Mouse (Mus musculus) hindbrain, embryonic 10.5 days (tissue): Measurements from ENCODE around the gene Snrpd2. TPM values are rescaled to one million over a fixed set of nuclear protein-coding genes. Genes with fewer than 3 reads are reported as not detected.

ENCODE experiments used
- DNase-seq: peaks from one replicate; pipeline ENCODE4 v3.0.0-alpha.2; 2017; ENCODE audit warnings: low spot score
- H3K27ac ChIP-seq: fragments of 300-500 bp; sonication (generic); 2 replicates; pipeline ENCODE4 v1.5.1; 2016; ENCODE audit warnings: mild to moderate bottlenecking, moderate library complexity
- H3K27me3 ChIP-seq: fragments of 300-500 bp; sonication (generic); 2 replicates; pipeline ENCODE4 v1.6.1; 2016; ENCODE audit warnings: mild to moderate bottlenecking; ENCODE audit not compliant: poor library complexity, insufficient read depth, severe bottlenecking
- H3K36me3 ChIP-seq: fragments of 300-500 bp; sonication (generic); 2 replicates; pipeline ENCODE4 v1.6.1; 2016; ENCODE audit warnings: mild to moderate bottlenecking, moderate library complexity
- H3K4me1 ChIP-seq: fragments of 300-500 bp; sonication (generic); replicated peaks from 2 replicates; pipeline ENCODE4 v1.6.1; 2016; ENCODE audit warnings: mild to moderate bottlenecking
- H3K4me3 ChIP-seq: fragments of 300-500 bp; sonication (generic); 2 replicates; pipeline ENCODE4 v1.5.1; 2016; ENCODE audit warnings: mild to moderate bottlenecking, moderate library complexity
- H3K9me3 ChIP-seq: fragments of 300-500 bp; sonication (generic); 2 replicates; pipeline ENCODE4 v1.6.1; 2016; ENCODE audit warnings: mild to moderate bottlenecking, moderate library complexity
- WGBS: fragments of 180-500 bp; shearing (Covaris S2); methylation state at CpG from one replicate; pipeline ENCODE4 v1.1.7; 2016; 5-methylcytosine and 5-hydroxymethylcytosine counted together
- polyA plus RNA-seq: library from polyadenylated mRNA; unstranded; fragments of >200 nt; fragmentation: Nextera tagmentation; extraction: Ambion mirVana; gene quantifications from 2 replicates; pipeline ENCODE4 v1.2.1, GENCODE M21; 2016

Snrpd2 gene
- polyA plus RNA-seq, 1 experiment from 2014 or later = 184 TPM

DNA sequence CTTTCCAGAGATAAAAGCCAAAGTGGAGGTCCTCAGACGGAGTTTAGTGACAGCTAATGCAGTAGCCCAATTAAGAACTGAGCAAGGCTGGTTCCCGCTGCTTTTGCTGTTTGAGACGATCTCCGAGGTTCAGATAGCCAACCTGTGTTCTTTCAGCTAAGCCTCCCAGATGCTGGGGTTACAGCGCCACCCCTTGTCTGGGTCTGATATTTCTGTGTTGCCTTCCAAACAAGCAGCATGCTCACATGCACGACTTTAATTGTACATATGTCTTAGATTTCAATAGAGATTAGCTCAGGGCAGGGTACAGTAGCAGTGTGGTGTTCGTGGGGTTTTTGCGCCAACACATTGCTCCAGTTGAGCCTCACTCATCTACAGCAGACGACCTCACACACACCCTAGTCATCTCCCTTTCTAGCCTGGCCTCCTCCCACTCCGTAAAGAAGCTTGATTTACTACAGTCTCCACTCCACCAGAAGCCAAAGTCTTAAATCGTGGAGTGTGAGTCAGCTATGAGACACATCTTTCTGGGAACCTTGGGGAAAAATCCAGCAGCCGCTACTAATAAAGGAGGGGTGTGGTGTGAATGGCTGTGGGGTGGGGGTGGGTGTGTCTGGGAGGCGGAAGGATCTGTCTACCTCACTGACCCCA lies 6.4 kb downstream of the Snrpd2 start:
- 68% methylated on average over 13 of the region's 13 CpGs for WGBS
- Histone ChIP-seq H3K4me3 (no peak overlapping the region), H3K36me3 (peaks cover 56% of the 10 kb centered on the region), H3K4me1 (peaks cover 29% of the 10 kb centered on the region), H3K9me3 (no peaks in the 10 kb centered on the region), H3K27ac (no peak overlapping the region), H3K27me3 (peaks cover 33% of the 10 kb centered on the region)
- DNase-seq = no peak

GRCm38 (mm10) chr7:19157160-19157800 lies 7.8 kb downstream of the Snrpd2 start:
- peak overlapping the region; percentile 37 for H3K4me3 ChIP-seq
- no peaks in the 10 kb centered on the region for H3K9me3 ChIP-seq
- H3K27ac ChIP-seq = peak overlapping the region; percentile 79
- peaks cover 26% of the 10 kb centered on the region for H3K4me1 ChIP-seq
- peaks cover 42% of the 10 kb centered on the region for H3K27me3 ChIP-seq
- peaks cover 43% of the 10 kb centered on the region for H3K36me3 ChIP-seq
- 7% methylated on average over 30 of the region's 30 CpGs for WGBS
- DNase-seq = peak; percentile 93

GRCm38 (mm10) chr7:19158601-19159000 lies 9.1 kb downstream of the Snrpd2 start:
- 65% methylated on average over 11 of the region's 11 CpGs for WGBS
- Histone ChIP-seq H3K36me3 (peaks cover 29% of the 10 kb centered on the region), H3K27ac (no peak overlapping the region), H3K9me3 (no peaks in the 10 kb centered on the region), H3K27me3 (peaks cover 55% of the 10 kb centered on the region), H3K4me1 (peaks cover 29% of the 10 kb centered on the region), H3K4me3 (no peak overlapping the region)
- DNase-seq = no peak

GRCm38 (mm10) chr7:19159411-19159810 lies 9.9 kb downstream of the Snrpd2 start:
- Histone ChIP-seq H3K4me1 (peaks cover 37% of the 10 kb centered on the region), H3K27ac (no peak overlapping the region), H3K9me3 (no peaks in the 10 kb centered on the region), H3K36me3 (peaks cover 21% of the 10 kb centered on the region), H3K4me3 (peak overlapping the region; percentile 52), H3K27me3 (peaks cover 63% of the 10 kb centered on the region)
- DNase-seq = no peak
- WGBS = 13% methylated on average over 18 of the region's 18 CpGs

DNA sequence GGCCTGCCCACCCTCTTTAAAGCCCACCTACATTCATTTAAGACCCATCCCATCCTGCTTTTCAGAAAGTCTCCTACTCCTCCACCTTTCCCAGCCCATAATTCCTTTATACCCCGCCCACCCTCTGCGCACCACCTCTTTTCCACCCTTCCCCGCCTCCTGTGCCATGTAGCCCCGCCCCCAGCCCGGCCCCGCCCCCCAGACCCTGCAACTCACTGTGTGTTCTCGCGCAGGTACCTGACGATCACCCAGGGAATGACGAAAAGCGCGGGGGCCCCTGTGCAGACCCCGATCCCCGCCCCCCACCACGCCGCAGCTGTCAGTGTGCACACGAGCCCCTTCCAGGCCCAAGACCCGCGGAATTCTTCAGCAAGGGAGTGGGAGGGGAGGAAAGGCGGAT lies 10.6 kb downstream of the Snrpd2 start:
- no peaks in the 10 kb centered on the region for H3K9me3 ChIP-seq
- H3K4me3 ChIP-seq = peak overlapping the region; percentile 52
- H3K27me3 ChIP-seq = peaks cover 70% of the 10 kb centered on the region
- H3K27ac ChIP-seq = peak overlapping the region; percentile 23; the same call in 1 of the 2 replicates
- peak; percentile 60 for DNase-seq
- peaks cover 14% of the 10 kb centered on the region for H3K36me3 ChIP-seq
- peaks cover 44% of the 10 kb centered on the region for H3K4me1 ChIP-seq
- WGBS = 2% methylated on average over 20 of the region's 20 CpGs

DNA sequence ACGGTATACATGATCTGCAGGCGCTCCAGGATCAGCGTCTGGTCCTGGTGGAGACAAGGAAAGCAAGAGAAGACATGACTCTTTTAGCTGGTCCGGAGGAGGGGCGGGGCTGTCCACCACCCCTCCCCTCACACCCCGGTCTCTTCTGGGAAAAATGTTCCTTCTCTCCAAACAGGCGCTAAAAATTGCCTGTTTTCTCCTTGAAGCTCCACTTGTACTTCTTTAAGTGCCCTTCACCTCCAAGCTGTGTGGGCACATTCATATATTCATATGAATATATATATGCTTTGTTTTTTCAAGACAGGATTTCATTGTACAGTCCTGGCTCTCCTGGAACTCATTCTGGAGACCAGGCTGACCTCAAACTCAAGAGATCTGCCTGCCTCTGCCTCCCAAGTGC lies 13.4 kb downstream of the Snrpd2 start:
- WGBS = 85% methylated on average over 7 of the region's 7 CpGs

DNA sequence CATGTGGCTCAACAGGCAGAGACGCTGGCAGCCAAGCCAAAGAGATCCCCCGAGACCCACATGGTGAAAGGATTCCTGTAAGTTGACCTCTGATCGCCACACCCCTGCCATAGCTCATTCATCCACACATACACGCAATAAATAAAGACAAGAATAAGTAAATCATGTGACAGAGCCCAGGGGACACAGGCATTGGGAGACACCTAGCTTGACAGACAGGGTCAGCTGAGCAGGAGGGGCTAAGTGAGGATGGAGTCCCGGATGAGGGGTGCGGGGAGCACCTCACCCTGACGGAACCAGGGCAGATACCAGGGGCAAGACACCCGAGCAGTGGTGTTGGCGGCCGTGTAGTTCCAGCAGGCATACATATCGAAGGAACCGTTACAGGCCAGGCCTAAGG lies 14.2 kb downstream of the Snrpd2 start:
- Histone ChIP-seq H3K27ac (0 out of 2 replicates have a peak overlapping the region, but pooled peaks have one; percentile 8), H3K27me3 (peaks cover 77% of the 10 kb centered on the region), H3K9me3 (peaks cover 3% of the 10 kb centered on the region; the same call in 1 of the 2 replicates), H3K36me3 (no peaks in the 10 kb centered on the region), H3K4me1 (peaks cover 46% of the 10 kb centered on the region), H3K4me3 (peak overlapping the region; percentile 31)
- WGBS = 34% methylated on average over 12 of the region's 12 CpGs
- no peak for DNase-seq

More for the DNA sequence above, 13.4 kb downstream of the Snrpd2 start:
- H3K4me1 ChIP-seq = peaks cover 46% of the 10 kb centered on the region
- H3K9me3 ChIP-seq = peaks cover 3% of the 10 kb centered on the region; the same call in 1 of the 2 replicates
- H3K27ac ChIP-seq = no peak overlapping the region
- peaks cover 77% of the 10 kb centered on the region for H3K27me3 ChIP-seq
- no peak overlapping the region for H3K4me3 ChIP-seq
- H3K36me3 ChIP-seq = no peaks in the 10 kb centered on the region
- no peak for DNase-seq

GRCm38 (mm10) chr7:19164189-19164588 lies 14.7 kb downstream of the Snrpd2 start:
- H3K36me3 ChIP-seq = no peaks in the 10 kb centered on the region
- H3K4me1 ChIP-seq = peaks cover 45% of the 10 kb centered on the region
- no peak overlapping the region for H3K27ac ChIP-seq
- DNase-seq = no peak
- H3K9me3 ChIP-seq = peaks cover 3% of the 10 kb centered on the region; the same call in 1 of the 2 replicates
- 3% methylated on average over 6 of the region's 6 CpGs for WGBS
- peaks cover 73% of the 10 kb centered on the region for H3K27me3 ChIP-seq
- H3K4me3 ChIP-seq = peak overlapping the region; percentile 31

DNA sequence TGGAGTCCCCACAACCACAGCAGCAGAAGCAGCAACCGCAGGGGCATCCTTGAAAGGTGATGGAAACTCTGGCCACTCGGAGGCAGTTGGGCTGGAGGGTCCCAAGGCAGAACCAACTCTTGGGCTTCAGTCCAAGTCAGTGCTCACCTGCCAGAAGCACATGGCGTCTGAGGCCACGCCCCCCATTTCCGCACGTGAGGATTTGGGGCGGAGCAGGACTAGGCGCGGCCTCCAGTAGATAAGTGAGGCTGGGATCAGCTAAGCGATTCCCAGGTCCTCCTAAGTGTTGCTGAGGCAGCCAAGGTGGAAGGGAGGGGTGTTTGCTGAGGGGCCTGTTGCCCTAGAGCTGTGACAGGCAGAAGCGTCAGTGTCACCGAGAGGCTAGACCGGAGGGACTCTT lies 15.5 kb downstream of the Snrpd2 start:
- WGBS = 4% methylated on average over 13 of the region's 13 CpGs
- H3K9me3 ChIP-seq = peaks cover 3% of the 10 kb centered on the region; the same call in 1 of the 2 replicates
- DNase-seq = no peak
- peaks cover 65% of the 10 kb centered on the region for H3K27me3 ChIP-seq
- H3K27ac ChIP-seq = no peak overlapping the region
- no peaks in the 10 kb centered on the region for H3K36me3 ChIP-seq
- H3K4me3 ChIP-seq = peak overlapping the region; percentile 31
- H3K4me1 ChIP-seq = peaks cover 42% of the 10 kb centered on the region

- H3K27ac ChIP-seq = 0 out of 2 replicates have a peak within 1 kb of the TSS, but pooled peaks have one; percentile 14
- no peak for DNase-seq
- H3K27me3 ChIP-seq = peaks cover 56% of the 10 kb centered on the region
- H3K9me3 ChIP-seq = peaks cover 3% of the 10 kb centered on the region; the same call in 1 of the 2 replicates
- H3K4me3 ChIP-seq = peak within 1 kb of the TSS; percentile 31
- WGBS = 14% methylated on average over 14 of the region's 14 CpGs
- H3K4me1 ChIP-seq = peaks cover 37% of the 10 kb centered on the region
- no peaks in the 10 kb centered on the region for H3K36me3 ChIP-seq
Observed at GRCm38 (mm10) chr7:19165656-19166423, 16.3 kb downstream of the Snrpd2 start, which contains the start of gene Gipr. TSS of gene Gipr (minus strand) at chr7:19166127.

GRCm38 (mm10) chr7:19166990-19167389 lies 17.5 kb downstream of the Snrpd2 start:
- Histone ChIP-seq H3K27ac (no peak overlapping the region), H3K27me3 (peaks cover 49% of the 10 kb centered on the region), H3K4me3 (no peak overlapping the region), H3K36me3 (no peaks in the 10 kb centered on the region), H3K4me1 (peaks cover 42% of the 10 kb centered on the region), H3K9me3 (peaks cover 3% of the 10 kb centered on the region; the same call in 1 of the 2 replicates)
- WGBS = 93% methylated on average over 3 of the region's 3 CpGs
- DNase-seq = no peak

DNA sequence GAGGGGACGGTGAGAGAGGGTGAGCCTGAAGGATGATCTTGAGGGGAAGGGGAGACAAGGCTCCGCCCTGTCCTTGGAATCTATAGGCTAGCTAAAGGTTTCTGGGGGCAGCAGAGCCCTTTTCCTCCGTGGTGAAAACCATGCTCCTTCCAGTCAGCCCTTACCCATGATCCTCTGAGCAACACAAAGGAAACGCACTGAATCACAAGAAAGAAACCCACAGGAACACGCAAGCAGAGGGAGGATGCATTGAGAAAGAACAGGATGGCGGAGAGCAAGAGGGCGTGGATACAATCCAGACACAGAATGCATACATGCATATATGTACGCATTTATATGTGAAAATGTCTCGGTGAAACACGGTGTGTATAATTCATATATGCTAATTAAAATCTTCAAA lies 20.0 kb downstream of the Snrpd2 start:
- Histone ChIP-seq H3K27ac (no peak overlapping the region), H3K9me3 (peaks cover 3% of the 10 kb centered on the region; the same call in 1 of the 2 replicates), H3K27me3 (peaks cover 25% of the 10 kb centered on the region), H3K36me3 (no peaks in the 10 kb centered on the region), H3K4me1 (peaks cover 44% of the 10 kb centered on the region), H3K4me3 (no peak overlapping the region)
- no peak for DNase-seq
- 66% methylated on average over 10 of the region's 10 CpGs for WGBS
